Mouse (Mus musculus): ENCODE measurements at regions not wholly inside any gene's neighbourhood (a gene's known extent, or its start where the extent isn't known, plus 50 kb on each side); places are given as distances from the start of the nearest gene placed in this dataset.
A peak's percentile ranks its signal among the peaks of the same experiment; 100 is the strongest.

- in situ Hi-C loops (cut with MboI; ENCODE audit: low pct_unique_long_range_greater_than_20kb): no loop called here
- ATAC-seq: no peak
- POLR2A ChIA-PET: interaction anchor here (0.6 kb wide), 1 partner anchor 39 kb away, joined by 5 read pairs; no protein-coding TSS in a partner anchor
- CTCF ChIA-PET: interaction anchor here (0.7 kb wide), 1 partner anchor 27 kb away, joined by 3 read pairs; no protein-coding TSS in a partner anchor
- no peaks in the 10 kb centered on the region for H3K27me3 ChIP-seq
- no peak for DNase-seq (ENCODE audit: low read depth, low spot score)
- TF ChIP-seq CTCF (IDR thresholded peaks at IDR 0.05): no peak
Observed at GRCm38 (mm10) chr7:70067828-70068719, 298.5 kb downstream of the Nr2f2 start.

GRCm38 (mm10) chr7:70067071-70067470, 299.5 kb downstream of the Nr2f2 start:
- TF ChIP-seq CTCF (IDR thresholded peaks at IDR 0.05): no peak
- DNase-seq (ENCODE audit: low read depth, low spot score): no peak
- in situ Hi-C loops (cut with MboI; ENCODE audit: low pct_unique_long_range_greater_than_20kb): no loop called here
- no peak for ATAC-seq
- no peaks in the 10 kb centered on the region for H3K27me3 ChIP-seq
- POLR2A ChIA-PET: no interaction called here
- CTCF ChIA-PET: no interaction called here

- H3K27me3 ChIP-seq: no peaks in the 10 kb centered on the region
- in situ Hi-C loops (cut with MboI; ENCODE audit: low pct_unique_long_range_greater_than_20kb): no loop called here
- ChIA-PET CTCF (no interaction called here), POLR2A (no interaction called here)
- DNase-seq (ENCODE audit: low read depth, low spot score) (no peak), ATAC-seq (no peak)
- no peak for TF ChIP-seq CTCF (IDR thresholded peaks at IDR 0.05)
Observed at GRCm38 (mm10) chr7:70066448-70066847, 300.1 kb downstream of the Nr2f2 start.

- no peak for ATAC-seq
- in situ Hi-C loops (cut with MboI; ENCODE audit: low pct_unique_long_range_greater_than_20kb): no loop called here
- DNase-seq (ENCODE audit: low read depth, low spot score): no peak
- no peaks in the 10 kb centered on the region for H3K27me3 ChIP-seq
- CTCF ChIA-PET: no interaction called here
- POLR2A ChIA-PET: interaction anchor here (0.6 kb wide), 1 partner anchor 12 kb away, joined by 3 read pairs; no protein-coding TSS in a partner anchor
- no peak for TF ChIP-seq CTCF (IDR thresholded peaks at IDR 0.05)
Observed at GRCm38 (mm10) chr7:70065471-70066130, 300.9 kb downstream of the Nr2f2 start.

GRCm38 (mm10) chr7:70047415-70047753, 319.2 kb downstream of the Nr2f2 start:
- ATAC-seq: peak; percentile 97
- DNase-seq (ENCODE audit: low read depth, low spot score): peak; percentile 44
- CTCF ChIA-PET: no interaction called here
- no peaks in the 10 kb centered on the region for H3K27me3 ChIP-seq
- POLR2A ChIA-PET: no interaction called here
- in situ Hi-C loops (cut with MboI; ENCODE audit: low pct_unique_long_range_greater_than_20kb): no loop called here
- TF ChIP-seq CTCF (IDR thresholded peaks at IDR 0.05): no peak

GRCm38 (mm10) chr7:70046691-70047414, 319.7 kb downstream of the Nr2f2 start:
- DNase-seq (ENCODE audit: low read depth, low spot score) (no peak), ATAC-seq (peak; percentile 79)
- H3K27me3 ChIP-seq: no peaks in the 10 kb centered on the region
- ChIA-PET CTCF (no interaction called here), POLR2A (interaction anchor here (0.6 kb wide), 1 partner anchor 145 kb away, joined by 5 read pairs; no protein-coding TSS in a partner anchor)
- in situ Hi-C loops (cut with MboI; ENCODE audit: low pct_unique_long_range_greater_than_20kb): no loop called here
- TF ChIP-seq CTCF (IDR thresholded peaks at IDR 0.05): no peak

- DNase-seq (ENCODE audit: low read depth, low spot score) (peak; percentile 56), ATAC-seq (peak; percentile 98)
- CTCF ChIA-PET: no interaction called here
- in situ Hi-C loops (cut with MboI; ENCODE audit: low pct_unique_long_range_greater_than_20kb): no loop called here
- no peak for TF ChIP-seq CTCF (IDR thresholded peaks at IDR 0.05)
- no peaks in the 10 kb centered on the region for H3K27me3 ChIP-seq
- POLR2A ChIA-PET: no interaction called here
Observed at GRCm38 (mm10) chr7:70037011-70037410, 329.5 kb downstream of the Nr2f2 start.

GRCm38 (mm10) chr7:70032857-70033256, 333.7 kb downstream of the Nr2f2 start:
- H3K27me3 ChIP-seq: no peaks in the 10 kb centered on the region
- CTCF ChIA-PET: interaction anchor here (1.1 kb wide), 1 partner anchor 31 kb away, joined by 3 read pairs; no protein-coding TSS in a partner anchor
- ATAC-seq (no peak), DNase-seq (ENCODE audit: low read depth, low spot score) (no peak)
- in situ Hi-C loops (cut with MboI; ENCODE audit: low pct_unique_long_range_greater_than_20kb): no loop called here
- no peak for TF ChIP-seq CTCF (IDR thresholded peaks at IDR 0.05)
- POLR2A ChIA-PET: no interaction called here

- in situ Hi-C loops (cut with MboI; ENCODE audit: low pct_unique_long_range_greater_than_20kb): no loop called here
- CTCF ChIA-PET: interaction anchor here (1.4 kb wide), 1 partner anchor 28 kb away, joined by 3 read pairs; no protein-coding TSS in a partner anchor
- no peak for TF ChIP-seq CTCF (IDR thresholded peaks at IDR 0.05)
- DNase-seq (ENCODE audit: low read depth, low spot score) (no peak), ATAC-seq (no peak)
- H3K27me3 ChIP-seq: no peaks in the 10 kb centered on the region
- POLR2A ChIA-PET: no interaction called here
Observed at GRCm38 (mm10) chr7:70029311-70029710, 337.2 kb downstream of the Nr2f2 start.

- ChIA-PET POLR2A (interaction anchor here (0.7 kb wide), 1 partner anchor 16 kb away, joined by 3 read pairs; no protein-coding TSS in a partner anchor), CTCF (interaction anchor here (1.2 kb wide), 1 partner anchor 309 kb away, joined by 3 read pairs; no protein-coding TSS in a partner anchor)
- H3K27me3 ChIP-seq: no peaks in the 10 kb centered on the region
- TF ChIP-seq CTCF (IDR thresholded peaks at IDR 0.05): no peak
- DNase-seq (ENCODE audit: low read depth, low spot score) (no peak), ATAC-seq (peak; percentile 69)
- in situ Hi-C loops (cut with MboI; ENCODE audit: low pct_unique_long_range_greater_than_20kb): no loop called here
Observed at GRCm38 (mm10) chr7:70025527-70025926, 341.0 kb downstream of the Nr2f2 start.

All from Patski (cell line).